In the genomic region with DNA sequence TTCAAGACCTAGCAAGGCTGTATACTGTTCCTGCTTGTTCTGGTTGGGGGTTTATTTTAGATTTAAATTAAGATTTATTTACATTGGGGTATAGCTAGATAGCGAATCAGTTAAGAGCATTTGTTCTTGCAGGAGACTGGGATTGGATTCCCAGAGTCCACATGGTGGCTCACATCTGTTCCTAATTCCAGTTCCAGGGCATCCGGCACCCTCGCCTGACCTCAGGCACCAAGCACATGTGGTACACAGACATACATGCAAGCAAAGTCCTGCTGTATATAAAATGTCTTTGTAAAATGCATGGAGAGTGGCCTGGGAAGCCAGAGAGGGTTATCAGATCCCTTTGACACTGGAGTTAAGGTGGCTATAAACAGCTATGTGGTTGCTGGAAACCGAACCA, we compare ENCODE assay signal across 31 mouse cellular contexts. TPM values are rescaled to one million over a fixed set of nuclear protein-coding genes. Genes with fewer than 3 reads are reported as not detected.
DNase-seq lines count a peak whose midpoint lies in the region; ATAC-seq lines count a peak whose summit lies in the region.
"Had no signal": no experiment of that assay in that cellular context is flagged by ENCODE, and none has a peak within 500 bp of the region (broad histone marks: within the 10 kb centered on the region; RNA-seq: fewer than 3 reads in every experiment).

No protein-coding gene starts in this region.

- H3K4me3 ChIP-seq in liver, embryonic 13.5 days (replicated peaks): no peak overlapping the region
- no peak overlapping the region for H3K4me3 ChIP-seq in liver, embryonic 11.5 days (ENCODE audit: low read depth, low read length)
- H3K4me3 ChIP-seq in liver, embryonic 16.5 days (ENCODE audit: low read depth, low read length): no peak overlapping the region
- H3K4me3 ChIP-seq in forebrain, embryonic 13.5 days: no peak overlapping the region
- H3K4me3 ChIP-seq: embryonic facial prominence, embryonic 15.5 days; forebrain, embryonic 12.5 days; heart, embryonic 10.5 days; heart, embryonic 15.5 days; layer of hippocampus, adult 2 months; limb, embryonic 13.5 days; midbrain, embryonic 10.5 days; midbrain, embryonic 15.5 days had no signal

- H3K4me1 ChIP-seq in liver, embryonic 13.5 days (replicated peaks): peaks cover 29% of the 10 kb centered on the region
- peaks cover 2% of the 10 kb centered on the region; the same call in 1 of the 2 replicates for H3K4me1 ChIP-seq in liver, embryonic 11.5 days (replicated peaks; ENCODE audit: control insufficient read depth, insufficient read depth, low read length)
- H3K4me1 ChIP-seq in liver, embryonic 16.5 days (ENCODE audit: control insufficient read depth, low read depth, low read length): peaks cover 19% of the 10 kb centered on the region
- H3K4me1 ChIP-seq in forebrain, embryonic 13.5 days: no peaks in the 10 kb centered on the region
- H3K4me1 ChIP-seq: embryonic facial prominence, embryonic 15.5 days; forebrain, embryonic 12.5 days; heart, embryonic 15.5 days; limb, embryonic 13.5 days; midbrain, embryonic 10.5 days; midbrain, embryonic 15.5 days had no signal

- peaks cover 66% of the 10 kb centered on the region for H3K36me3 ChIP-seq in liver, embryonic 13.5 days
- H3K36me3 ChIP-seq in liver, embryonic 11.5 days (ENCODE audit: control insufficient read depth, insufficient read depth, low read length): peaks cover 40% of the 10 kb centered on the region
- peaks cover 22% of the 10 kb centered on the region for H3K36me3 ChIP-seq in liver, embryonic 16.5 days (ENCODE audit: control insufficient read depth, insufficient read depth)
- peaks cover 84% of the 10 kb centered on the region for H3K36me3 ChIP-seq in forebrain, embryonic 13.5 days (ENCODE audit: poor library complexity, severe bottlenecking)

- no peaks in the 10 kb centered on the region for H3K9me3 ChIP-seq in liver, embryonic 13.5 days (replicated peaks)
- no peaks in the 10 kb centered on the region for H3K9me3 ChIP-seq in liver, embryonic 11.5 days (ENCODE audit: control insufficient read depth, low read length)
- no peaks in the 10 kb centered on the region for H3K9me3 ChIP-seq in liver, embryonic 16.5 days (replicated peaks; ENCODE audit: control insufficient read depth, low read length)
- H3K9me3 ChIP-seq in forebrain, embryonic 13.5 days (replicated peaks): no peaks in the 10 kb centered on the region
- H3K9me3 ChIP-seq: embryonic facial prominence, embryonic 15.5 days; forebrain, embryonic 12.5 days; heart, embryonic 10.5 days; heart, embryonic 15.5 days; limb, embryonic 13.5 days; midbrain, embryonic 10.5 days; midbrain, embryonic 15.5 days had no signal

- H3K9ac ChIP-seq in liver, embryonic 13.5 days: no peak overlapping the region
- no peak overlapping the region for H3K9ac ChIP-seq in liver, embryonic 11.5 days (ENCODE audit: low read depth, low read length)
- no peak overlapping the region for H3K9ac ChIP-seq in liver, embryonic 16.5 days (ENCODE audit: low read depth, low read length)
- no peak overlapping the region for H3K9ac ChIP-seq in forebrain, embryonic 13.5 days
- H3K9ac ChIP-seq: embryonic facial prominence, embryonic 15.5 days; forebrain, embryonic 12.5 days; heart, embryonic 15.5 days; hindbrain, embryonic 14.5 days; limb, embryonic 13.5 days; midbrain, embryonic 15.5 days had no signal

- no peak for ATAC-seq in liver, embryonic 13.5 days (ENCODE audit: low read depth)
- no peak for ATAC-seq in liver, embryonic 11.5 days (replicated peaks; ENCODE audit: low FRiP score)
- no peak for ATAC-seq in liver, embryonic 16.5 days (ENCODE audit: low read depth)
- ATAC-seq in forebrain, embryonic 13.5 days: no peak
- ATAC-seq: CD4-positive, CD25-positive, alpha-beta regulatory T cell, adult 4 months; inflammation-experienced regulatory T-cells, adult 6 months; midbrain, embryonic 15.5 days had no signal

- no peak overlapping the region for H3K4me2 ChIP-seq in liver, embryonic 13.5 days
- H3K4me2 ChIP-seq in liver, embryonic 11.5 days: no peak overlapping the region
- no peak overlapping the region for H3K4me2 ChIP-seq in liver, embryonic 16.5 days (ENCODE audit: low read depth, low read length)
- no peak overlapping the region for H3K4me2 ChIP-seq in forebrain, embryonic 13.5 days
- H3K4me2 ChIP-seq: embryonic facial prominence, embryonic 15.5 days; forebrain, embryonic 12.5 days; heart, embryonic 15.5 days; hindbrain, embryonic 14.5 days; limb, embryonic 13.5 days; midbrain, embryonic 15.5 days had no signal

- intact Hi-C loops in heart, postnatal 25 days (cut with DNase I): no loop called here

- no peaks in the 10 kb centered on the region for H3K27me3 ChIP-seq in liver, embryonic 13.5 days
- no peaks in the 10 kb centered on the region for H3K27me3 ChIP-seq in liver, embryonic 11.5 days (replicated peaks; ENCODE audit: control insufficient read depth, insufficient read depth, low read length)
- H3K27me3 ChIP-seq in liver, embryonic 16.5 days (ENCODE audit: control insufficient read depth, insufficient read depth, low read depth, low read length): no peaks in the 10 kb centered on the region
- no peaks in the 10 kb centered on the region for H3K27me3 ChIP-seq in forebrain, embryonic 13.5 days
- H3K27me3 ChIP-seq: embryonic facial prominence, embryonic 15.5 days; forebrain, embryonic 12.5 days; heart, embryonic 15.5 days; limb, embryonic 13.5 days; midbrain, embryonic 15.5 days had no signal

- peak overlapping the region; percentile 58; the same call in 1 of the 2 replicates for H3K27ac ChIP-seq in liver, embryonic 13.5 days
- no peak overlapping the region for H3K27ac ChIP-seq in liver, embryonic 11.5 days (ENCODE audit: low read depth, low read length)
- peak overlapping the region; percentile 82 for H3K27ac ChIP-seq in liver, embryonic 16.5 days (ENCODE audit: low read length)
- no peak overlapping the region for H3K27ac ChIP-seq in forebrain, embryonic 13.5 days
- H3K27ac ChIP-seq: embryonic facial prominence, embryonic 15.5 days; forebrain, embryonic 12.5 days; heart, embryonic 10.5 days; heart, embryonic 15.5 days; hindbrain, embryonic 14.5 days; layer of hippocampus, adult 2 months; limb, embryonic 13.5 days; midbrain, embryonic 10.5 days; midbrain, embryonic 15.5 days had no signal

- WGBS in liver, embryonic 13.5 days (ENCODE audit: insufficient replicate concordance): 85% methylated on average over 4 of the region's 4 CpGs
- 78% methylated on average over 4 of the region's 4 CpGs for WGBS in liver, embryonic 11.5 days
- 82% methylated on average over 4 of the region's 4 CpGs for WGBS in liver, embryonic 16.5 days (ENCODE audit: insufficient replicate concordance)
- 94% methylated on average over 4 of the region's 4 CpGs for WGBS in forebrain, embryonic 13.5 days

- no peak for DNase-seq in liver, embryonic 13.5 days
- no peak for DNase-seq in liver, embryonic 11.5 days (ENCODE audit: low spot score)
- DNase-seq in embryo, embryonic 11 days: peak; percentile 74
- DNase-seq in forelimb bud, embryonic 11.5 days (ENCODE audit: low read depth, low spot score): peak; percentile 76
- no peak for DNase-seq in thymus, postnatal 25 days
- DNase-seq in heart, postnatal 25 days (ENCODE audit: low spot score): no peak
- DNase-seq: adrenal gland, postnatal 25 days; cerebellum, adult 11-12 months; cerebellum, postnatal 10 days; gastrocnemius, postnatal 25 days; heart, adult 11 months; heart, postnatal 36 days; kidney, postnatal 36 days; lung, adult 2 months; lung, postnatal 14 days; thymus, adult 2 months; thymus, postnatal 4 days had no signal

RNA-seq across cellular contexts. Expression of gene Il17rb, which starts 13.7 kb away (rescaled TPM):
- 0.67 and 0.69 TPM in 2 replicates for polyA plus RNA-seq in liver, embryonic 13.5 days (2015; fragmentation: Nextera tagmentation; extraction: Ambion mirVana)
- 1.0 and 1.1 TPM in 2 replicates for polyA plus RNA-seq in liver, embryonic 11.5 days (2014; fragmentation: Nextera tagmentation; extraction: Ambion mirVana)
- 4.8 and 6.6 TPM in 2 replicates for polyA plus RNA-seq in liver, embryonic 16.5 days (2015; fragmentation: Nextera tagmentation; extraction: Ambion mirVana)
- polyA plus RNA-seq in forebrain, embryonic 13.5 days (2015; fragmentation: Nextera tagmentation; extraction: Ambion mirVana): 0.88 and 1.1 TPM in 2 replicates
- total RNA-seq in heart, postnatal 25 days (2021): under 1 TPM; 0.17 to 0.21 TPM
- total RNA-seq: heart, postnatal 36 days had no signal

RNA-seq across cellular contexts. Expression of gene Chdh, which starts 13.8 kb away (rescaled TPM):
- 0.44 and 0.53 TPM in 2 replicates for polyA plus RNA-seq in liver, embryonic 13.5 days (2015; fragmentation: Nextera tagmentation; extraction: Ambion mirVana)
- polyA plus RNA-seq in liver, embryonic 11.5 days (2014; fragmentation: Nextera tagmentation; extraction: Ambion mirVana): 0.15 and 0.22 TPM in 2 replicates
- 6.4 and 6.9 TPM in 2 replicates for polyA plus RNA-seq in liver, embryonic 16.5 days (2015; fragmentation: Nextera tagmentation; extraction: Ambion mirVana)
- 0.04 TPM in 2 replicates for polyA plus RNA-seq in forebrain, embryonic 13.5 days (2015; fragmentation: Nextera tagmentation; extraction: Ambion mirVana)
- under 1 TPM; 0.26 to 0.42 TPM for total RNA-seq in heart, postnatal 25 days (2021)
- polyA plus RNA-seq: midbrain, embryonic 10.5 days; neural tube, embryonic 11.5 days had no signal

RNA-seq across cellular contexts. Expression of gene Actr8, which starts 16.8 kb away (rescaled TPM):
- polyA plus RNA-seq in liver, embryonic 13.5 days (2015; fragmentation: Nextera tagmentation; extraction: Ambion mirVana): 27.5 and 29.2 TPM in 2 replicates
- polyA plus RNA-seq in liver, embryonic 11.5 days (2014; fragmentation: Nextera tagmentation; extraction: Ambion mirVana): 46.7 and 56.3 TPM in 2 replicates
- 22.4 and 23.5 TPM in 2 replicates for polyA plus RNA-seq in liver, embryonic 16.5 days (2015; fragmentation: Nextera tagmentation; extraction: Ambion mirVana)
- polyA plus RNA-seq in forebrain, embryonic 13.5 days (2015; fragmentation: Nextera tagmentation; extraction: Ambion mirVana): 87.0 and 98.0 TPM in 2 replicates
- 10 to 100 TPM; 36.5 to 38.3 TPM for total RNA-seq in heart, postnatal 25 days (2021)

RNA-seq across cellular contexts. Expression of gene Selenok, which starts 26.9 kb away (rescaled TPM):
- 132 and 151 TPM in 2 replicates for polyA plus RNA-seq in liver, embryonic 13.5 days (2015; fragmentation: Nextera tagmentation; extraction: Ambion mirVana)
- polyA plus RNA-seq in liver, embryonic 11.5 days (2014; fragmentation: Nextera tagmentation; extraction: Ambion mirVana): 151 and 162 TPM in 2 replicates
- polyA plus RNA-seq in liver, embryonic 16.5 days (2015; fragmentation: Nextera tagmentation; extraction: Ambion mirVana): 154 and 164 TPM in 2 replicates
- polyA plus RNA-seq in forebrain, embryonic 13.5 days (2015; fragmentation: Nextera tagmentation; extraction: Ambion mirVana): 396 and 460 TPM in 2 replicates
- total RNA-seq in heart, postnatal 25 days (2021): 10 to 100 TPM; 81.3 to 90.2 TPM

Comparison
In these comparisons a context has a peak if more than half of its experiments do, and no peak if none do; other contexts are left out.
1. H3K27ac ChIP-seq: peak in liver, embryonic 13.5 days (single experiment) and liver, embryonic 16.5 days (single experiment); none in liver, embryonic 11.5 days (single experiment) and forebrain, embryonic 13.5 days (single experiment).
2. DNase-seq: peak in embryo, embryonic 11 days (single experiment) and forelimb bud, embryonic 11.5 days (single experiment); none in liver, embryonic 13.5 days (single experiment), liver, embryonic 11.5 days (single experiment), thymus, postnatal 25 days (single experiment) and heart, postnatal 25 days (single experiment).